Mouse (Mus musculus): Measurements from ENCODE around the gene Ube2l3.

The Ube2l3 gene

GRCm38 (mm10) chr16:17150520-17151258, 51.8 kb downstream of the Ube2l3 start:
- intact Hi-C loops (cut with DNase I), result no loop called here

GRCm38 (mm10) chr16:17148084-17148483, 54.4 kb downstream of the Ube2l3 start:
- intact Hi-C loops (cut with DNase I), result loop anchor here (5.0 kb wide), 1 partner anchor 59 kb away; the partner anchor contains the start of gene Rimbp3

DNA sequence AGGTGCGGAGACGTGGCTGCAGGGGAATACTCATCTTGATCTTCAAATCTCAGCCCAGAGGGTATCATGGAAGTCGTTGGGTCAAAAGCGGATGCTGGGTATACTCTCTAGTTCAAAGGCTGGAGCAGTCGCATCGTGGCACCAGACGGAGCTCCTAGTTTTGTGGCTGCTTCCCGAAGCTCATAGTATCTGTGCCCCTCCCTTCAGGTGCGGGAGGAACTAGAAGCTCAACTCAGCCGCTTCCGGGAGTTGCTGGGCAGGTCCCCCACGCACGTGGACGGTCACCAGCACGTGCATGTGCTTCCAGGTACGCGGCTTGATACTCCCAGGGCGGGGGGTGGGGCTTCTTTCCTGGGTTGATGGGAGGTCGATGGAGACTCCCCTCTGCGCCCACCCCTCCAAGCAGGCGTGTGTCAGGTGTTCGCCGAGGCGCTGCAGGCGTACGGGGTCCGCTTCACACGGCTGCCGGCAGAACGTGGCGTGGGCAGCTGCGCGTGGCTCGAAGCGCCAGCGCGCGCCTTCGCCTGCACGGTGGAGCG, 55.0 kb downstream of the Ube2l3 start:
- intact Hi-C loops (cut with DNase I), result loop anchor here (5.0 kb wide), 1 partner anchor 60 kb away; the partner anchor contains the start of gene Rimbp3

- intact Hi-C loops (cut with DNase I), result loop anchor here (5.0 kb wide), 1 partner anchor 60 kb away; the partner anchor contains the start of gene Rimbp3
Measured at GRCm38 (mm10) chr16:17146772-17147235, 55.6 kb downstream of the Ube2l3 start, which contains the start of gene Ccdc116. Gene Ccdc116 (minus strand): TSS chr16:17147229.

DNA sequence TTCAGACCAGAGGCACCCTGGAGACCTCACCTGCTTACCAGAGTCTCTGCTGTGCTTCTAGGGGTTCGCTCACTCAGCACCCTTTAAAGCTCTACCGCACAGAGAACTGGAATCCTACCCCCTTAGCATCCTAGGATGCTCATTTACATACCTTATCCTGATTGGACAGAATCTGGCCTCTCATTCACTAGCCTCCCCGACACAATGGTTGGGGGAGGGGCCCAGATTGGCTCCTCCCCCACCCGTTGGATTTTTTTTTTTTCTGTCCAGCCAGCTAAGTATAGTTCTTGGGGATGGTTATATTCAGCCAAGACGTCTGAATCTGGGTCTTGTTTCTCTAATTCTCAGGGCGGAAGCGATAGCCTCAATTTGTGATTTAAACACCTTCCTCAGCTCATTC, 58.1 kb downstream of the Ube2l3 start, which contains the start of gene Ydjc:
Ydjc (plus strand) TSS at position 283 of the 400 bp plus-strand sequence.
- intact Hi-C loops (cut with DNase I), result no loop called here

- intact Hi-C loops (cut with DNase I), result no loop called here
Measured at GRCm38 (mm10) chr16:17137355-17137754, 65.1 kb downstream of the Ube2l3 start.

- intact Hi-C loops (cut with DNase I), result loop anchor here (5.0 kb wide), 1 partner anchor 149 kb away; no protein-coding TSS in a partner anchor
Measured at GRCm38 (mm10) chr16:17132906-17133200, 69.6 kb downstream of the Ube2l3 start.

GRCm38 (mm10) chr16:17132089-17132905, 70.2 kb downstream of the Ube2l3 start, which contains the start of gene Sdf2l1:
Gene Sdf2l1 (minus strand): TSS chr16:17132383.
- intact Hi-C loops (cut with DNase I), result loop anchor here (5.0 kb wide), 1 partner anchor 150 kb away; no protein-coding TSS in a partner anchor

DNA sequence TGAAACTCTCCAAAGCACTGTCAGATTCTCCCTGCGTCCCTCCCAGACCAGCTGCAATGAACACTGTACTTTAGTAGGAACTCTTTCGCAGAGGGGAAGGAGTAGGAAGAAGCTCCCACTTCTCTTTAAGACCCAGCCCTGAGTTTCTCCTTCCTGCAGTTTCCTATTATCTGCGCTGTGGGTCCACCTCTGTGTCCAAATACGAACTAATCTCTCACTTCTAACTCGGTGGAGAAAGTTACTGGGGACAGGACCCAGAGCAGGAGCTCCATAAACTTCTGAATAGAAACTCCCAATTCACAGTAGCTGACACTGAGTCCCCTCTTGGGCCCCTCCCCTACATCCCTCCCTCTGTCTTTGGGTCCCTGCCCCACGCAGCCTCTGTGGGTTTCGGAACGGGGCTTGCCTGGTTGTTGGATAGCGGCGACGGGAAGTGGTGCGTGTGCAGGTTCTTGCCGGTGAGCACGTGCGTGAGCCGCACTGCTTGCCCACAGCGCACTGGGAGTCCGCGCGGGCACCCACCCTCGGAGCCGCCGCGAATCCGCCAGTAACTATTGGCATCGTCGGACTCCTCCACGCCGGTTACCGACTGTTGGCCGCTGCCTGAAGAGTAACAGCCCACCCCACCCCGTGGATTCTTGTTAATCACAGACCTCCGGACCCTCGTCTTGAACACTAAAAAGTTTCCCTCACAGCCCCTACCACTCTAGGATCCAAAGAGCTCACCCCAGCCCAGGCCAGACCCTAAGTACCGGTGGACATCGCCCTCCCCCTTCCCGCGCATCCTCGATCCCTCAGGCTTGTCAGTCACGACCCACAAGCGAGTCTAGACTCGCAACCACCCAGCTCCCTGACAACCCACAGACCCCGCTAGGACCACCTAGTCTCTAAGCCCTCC, 71.0 kb downstream of the Ube2l3 start:
- intact Hi-C loops (cut with DNase I), result loop anchor here (5.0 kb wide), 1 partner anchor 151 kb away; no protein-coding TSS in a partner anchor

- intact Hi-C loops (cut with DNase I), result loop anchor here (2.0 kb wide), 1 partner anchor 82 kb away; the partner anchor contains the start of gene Rimbp3
Measured at GRCm38 (mm10) chr16:17127292-17127691, 75.2 kb downstream of the Ube2l3 start.

GRCm38 (mm10) chr16:17124871-17125520, 77.5 kb downstream of the Ube2l3 start, which contains the start of gene 2610318N02Rik:
Gene 2610318N02Rik (minus strand): TSS chr16:17125167.
- intact Hi-C loops (cut with DNase I), result no loop called here

DNA sequence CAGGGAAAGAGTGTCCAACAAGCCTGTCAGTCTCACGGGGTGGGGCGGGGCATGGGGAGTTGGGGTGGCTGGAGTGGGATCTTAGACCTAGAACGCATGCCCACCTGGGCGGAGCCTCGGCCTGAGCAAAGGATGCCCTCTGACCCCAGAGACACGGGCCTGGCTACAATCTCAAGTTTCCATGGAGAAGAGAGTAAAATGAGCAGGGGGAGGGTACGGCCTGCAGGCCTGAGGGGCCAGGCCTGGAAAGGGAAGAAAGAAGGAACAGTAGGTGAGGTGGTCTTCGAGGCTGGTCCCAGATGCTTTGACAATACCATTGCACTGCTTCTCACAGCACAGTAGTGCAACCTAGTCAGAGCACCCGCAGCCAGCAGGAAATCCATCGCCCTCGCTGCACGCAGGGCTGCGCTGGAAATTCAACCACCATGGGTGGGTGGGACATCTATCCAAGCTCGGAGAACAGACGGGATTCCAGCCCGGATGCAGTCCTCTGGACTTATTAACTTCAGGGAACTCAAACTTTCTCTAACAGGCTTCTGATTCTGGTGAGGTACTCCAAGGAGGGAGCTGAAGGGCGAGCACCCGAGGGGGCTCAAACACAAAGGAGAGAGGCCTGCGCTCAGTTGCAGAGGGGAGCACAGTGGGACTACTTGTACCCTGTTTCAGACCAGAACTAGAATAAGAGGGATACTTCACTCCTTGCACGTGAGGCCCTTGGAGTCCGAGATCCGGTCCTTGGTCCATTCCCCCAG, 78.2 kb downstream of the Ube2l3 start:
- intact Hi-C loops (cut with DNase I), result no loop called here

DNA sequence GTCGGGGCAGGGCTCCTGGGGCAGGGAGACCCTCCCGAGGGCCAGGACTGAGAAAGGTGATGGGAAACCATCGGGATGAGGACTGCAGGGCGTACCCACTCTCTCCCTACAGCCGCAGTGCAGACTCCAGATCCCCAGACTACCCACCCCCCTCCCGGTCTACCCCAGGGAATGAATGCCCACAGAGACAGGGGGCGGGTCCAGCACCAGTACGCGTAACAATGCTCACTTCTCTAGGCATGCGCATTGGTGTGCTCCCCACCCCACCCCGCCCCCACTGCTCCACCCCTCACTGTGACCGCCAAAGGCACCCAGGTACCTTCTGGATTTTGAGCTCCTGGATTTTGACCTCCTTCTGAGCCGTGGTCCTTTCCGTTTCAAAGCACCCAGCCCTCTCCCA, 80.9 kb downstream of the Ube2l3 start:
- intact Hi-C loops (cut with DNase I), result no loop called here

DNA sequence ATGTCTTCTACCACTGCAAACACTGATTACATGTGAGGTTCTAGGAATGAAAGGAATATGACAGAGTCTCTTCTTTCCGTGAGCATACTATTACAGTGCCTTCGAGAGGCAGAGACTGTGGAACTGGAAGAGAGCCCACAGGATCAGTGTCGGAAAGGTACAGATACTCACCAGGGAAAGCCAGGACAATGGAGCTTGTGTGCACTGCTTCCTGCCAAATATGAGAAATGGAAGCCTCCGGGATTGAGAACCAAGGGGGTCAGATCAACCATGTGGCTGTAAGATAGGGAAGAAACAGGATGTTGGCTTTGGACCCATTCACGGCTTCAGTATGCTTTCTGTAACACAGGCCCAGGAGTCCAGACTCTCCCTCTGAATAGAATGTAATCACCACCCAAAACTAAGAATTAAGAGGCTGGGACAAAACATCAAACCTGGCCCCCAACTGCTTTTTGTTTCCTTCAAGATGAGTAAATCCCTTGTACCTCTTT, 85.1 kb downstream of the Ube2l3 start:
- intact Hi-C loops (cut with DNase I), result no loop called here

- intact Hi-C loops (cut with DNase I), result no loop called here
Measured at GRCm38 (mm10) chr16:17110771-17111743, 91.4 kb downstream of the Ube2l3 start, which contains the start of gene Ppil2. Gene Ppil2 (minus strand): TSS chr16:17111257.

GRCm38 (mm10) chr16:17104600-17104999, 97.8 kb downstream of the Ube2l3 start:
- intact Hi-C loops (cut with DNase I), result no loop called here

DNA sequence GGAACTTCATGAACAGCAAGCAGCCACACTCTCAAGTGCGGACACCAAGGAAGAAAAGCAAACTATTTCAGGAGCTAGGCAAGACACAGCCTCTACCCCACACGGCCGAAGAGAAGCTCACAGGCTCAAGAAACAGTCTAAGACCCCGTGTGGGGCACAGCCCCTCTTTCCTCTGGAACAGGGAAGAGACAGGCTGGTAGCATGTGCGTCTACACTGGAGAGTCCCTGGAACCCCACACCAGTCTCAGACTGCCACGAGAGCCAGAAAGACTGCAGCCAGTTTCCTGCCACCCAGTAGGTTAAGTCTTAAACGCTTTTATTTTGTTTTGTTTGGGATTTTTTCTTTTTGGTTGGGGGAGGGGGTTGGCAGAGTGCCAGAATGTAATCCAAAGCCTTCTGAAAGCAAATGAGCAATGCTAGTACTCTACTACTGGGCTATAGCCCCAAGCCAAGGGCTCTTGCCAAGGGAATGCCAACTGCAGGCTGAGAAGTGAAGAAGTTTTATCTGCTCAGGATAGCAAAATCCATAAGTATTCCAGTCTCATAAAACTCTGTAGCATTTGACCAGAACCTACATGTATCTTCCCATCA, 99.7 kb downstream of the Ube2l3 start:
- intact Hi-C loops (cut with DNase I), result no loop called here

All from adrenal gland (tissue).